Mouse (Mus musculus): ENCODE results near the gene Smad3. TPM values are rescaled to one million over a fixed set of nuclear protein-coding genes. Genes with fewer than 3 reads are reported as not detected.

The Smad3 gene
- polyA plus RNA-seq, 1 experiment from 2014 or later, result 17.5 TPM

DNA sequence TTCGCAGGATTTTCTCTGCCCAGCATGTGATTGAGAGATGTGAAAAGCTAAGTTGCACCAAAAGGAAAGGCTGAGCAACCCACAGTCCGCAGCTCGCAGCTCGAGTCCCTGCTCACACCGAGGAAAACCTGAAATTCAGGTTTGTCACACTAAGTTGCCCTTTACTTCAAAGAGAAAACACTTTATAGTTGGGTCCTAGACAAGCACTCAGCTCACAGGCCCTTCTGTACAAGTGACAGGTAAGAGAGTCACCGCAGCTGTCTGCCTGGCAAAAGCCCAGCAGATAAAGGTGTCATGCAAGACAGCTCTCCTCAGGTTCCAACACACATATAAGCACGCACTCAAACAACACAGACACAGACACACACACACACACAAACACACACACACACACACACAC, 5.2 kb downstream of the Smad3 start:
- Histone ChIP-seq H3K27ac (peak overlapping the region; percentile 18; the same call in 1 of the 2 replicates), H3K36me3 (no peaks in the 10 kb centered on the region), H3K4me2 (peak overlapping the region; percentile 6; the same call in 1 of the 2 replicates), H3K4me1 (peaks cover 79% of the 10 kb centered on the region), H3K9me3 (no peaks in the 10 kb centered on the region), H3K27me3 (replicated peaks) (no peaks in the 10 kb centered on the region), H3K4me3 (replicated peaks) (no peak overlapping the region), H3K9ac (no peak overlapping the region)
- 40% methylated on average over 7 of the region's 7 CpGs for WGBS
- no peak for ATAC-seq (ENCODE audit: insufficient read depth, low FRiP score, low read depth)

DNA sequence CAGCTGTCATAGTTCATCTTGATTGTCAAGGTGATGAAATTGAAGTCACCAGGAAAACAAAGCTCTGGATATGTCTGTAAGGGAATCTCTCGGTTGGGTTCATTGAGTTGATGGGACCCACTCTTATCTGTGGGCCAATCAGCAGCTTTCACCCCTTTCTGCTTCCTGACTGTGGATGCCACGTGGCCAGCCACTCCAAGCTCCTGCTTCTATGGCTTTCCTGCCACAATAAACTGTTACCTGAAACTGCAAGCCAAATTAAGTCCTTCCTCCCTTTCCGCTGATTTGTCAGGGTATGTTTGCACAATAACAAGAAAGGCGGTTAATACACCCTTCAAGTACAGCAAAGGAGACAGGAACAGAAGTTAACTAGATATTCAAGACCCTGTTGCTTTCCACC, 6.5 kb downstream of the Smad3 start:
- Histone ChIP-seq H3K27me3 (replicated peaks) (no peaks in the 10 kb centered on the region), H3K36me3 (no peaks in the 10 kb centered on the region), H3K4me1 (peaks cover 86% of the 10 kb centered on the region), H3K9ac (no peak overlapping the region), H3K9me3 (no peaks in the 10 kb centered on the region), H3K27ac (no peak overlapping the region), H3K4me3 (replicated peaks) (no peak overlapping the region), H3K4me2 (no peak overlapping the region)
- ATAC-seq (ENCODE audit: insufficient read depth, low FRiP score, low read depth), result no peak
- WGBS, result 60% methylated on average over 4 of the region's 4 CpGs

DNA sequence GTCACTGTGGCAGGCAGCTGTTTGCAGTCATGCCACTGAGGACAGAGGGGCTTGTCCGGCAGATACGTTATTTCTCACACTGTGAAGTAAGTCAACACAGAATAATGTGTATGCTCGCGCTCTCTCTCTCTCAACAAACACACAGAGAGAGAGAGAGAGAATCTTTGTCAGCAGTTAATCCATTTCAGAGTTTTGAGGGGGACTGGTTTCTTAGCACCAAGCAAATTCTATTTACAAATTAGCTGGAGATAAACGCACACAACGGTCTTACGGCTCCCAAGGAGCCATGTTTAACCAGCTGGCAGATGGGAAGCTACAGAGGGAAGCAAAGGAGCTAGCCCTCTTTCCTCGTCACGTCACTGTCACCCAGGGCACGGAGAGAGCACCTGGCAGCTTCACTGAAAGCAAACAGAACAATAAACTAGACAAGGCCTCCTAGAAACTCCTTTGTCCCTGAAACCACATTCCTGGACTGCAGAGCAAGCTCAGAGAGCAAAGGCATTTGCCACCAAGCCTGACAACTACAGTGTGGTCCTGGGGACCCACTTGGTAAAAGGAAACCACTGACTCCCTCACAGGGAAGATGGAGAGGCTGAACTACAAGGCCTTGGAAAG, 7.3 kb downstream of the Smad3 start:
- Histone ChIP-seq H3K27ac (peak overlapping the region; percentile 55), H3K4me3 (replicated peaks) (no peak overlapping the region), H3K27me3 (replicated peaks) (no peaks in the 10 kb centered on the region), H3K4me1 (peaks cover 86% of the 10 kb centered on the region), H3K9me3 (no peaks in the 10 kb centered on the region), H3K36me3 (no peaks in the 10 kb centered on the region), H3K4me2 (peak overlapping the region; percentile 5), H3K9ac (no peak overlapping the region)
- 29% methylated on average over 10 of the region's 10 CpGs for WGBS
- no peak for ATAC-seq (ENCODE audit: insufficient read depth, low FRiP score, low read depth)

DNA sequence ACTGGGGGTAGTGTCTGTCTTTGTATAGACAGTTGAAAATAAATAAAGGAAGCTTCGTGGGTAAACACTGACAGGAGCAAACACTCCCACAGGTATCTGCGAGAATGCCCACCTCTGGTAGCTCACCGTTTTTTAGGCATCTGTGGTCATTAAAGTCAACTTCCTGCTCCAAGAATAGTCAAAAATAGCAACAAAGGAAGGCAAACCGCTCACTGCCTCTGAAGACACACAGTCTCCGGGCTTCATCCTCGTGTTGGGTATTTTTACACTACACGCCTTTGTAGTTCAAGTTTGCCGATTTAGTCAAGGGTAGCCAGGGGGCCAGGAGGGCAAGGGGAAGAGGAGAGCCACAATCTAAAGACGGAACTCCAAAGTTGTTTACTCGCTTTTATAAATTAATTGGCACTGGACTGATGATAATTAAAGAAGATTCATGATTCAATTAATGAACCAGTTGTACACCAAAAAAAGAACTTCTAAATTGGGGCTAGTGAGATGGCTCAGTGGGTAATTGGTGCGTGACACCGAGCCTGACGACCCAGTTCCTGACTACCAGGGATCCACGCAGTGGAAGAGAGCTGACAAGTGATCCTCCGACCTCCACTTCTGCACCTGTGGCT, 8.4 kb downstream of the Smad3 start:
- H3K36me3 ChIP-seq, result no peaks in the 10 kb centered on the region
- no peaks in the 10 kb centered on the region for H3K27me3 ChIP-seq (replicated peaks)
- 37% methylated on average over 15 of the region's 15 CpGs for WGBS
- H3K9ac ChIP-seq, result no peak overlapping the region
- H3K27ac ChIP-seq, result peak overlapping the region; percentile 55
- H3K4me1 ChIP-seq, result peaks cover 84% of the 10 kb centered on the region
- H3K4me2 ChIP-seq, result no peak overlapping the region
- no peak for ATAC-seq (ENCODE audit: insufficient read depth, low FRiP score, low read depth)
- H3K4me3 ChIP-seq (replicated peaks), result no peak overlapping the region
- no peaks in the 10 kb centered on the region for H3K9me3 ChIP-seq

DNA sequence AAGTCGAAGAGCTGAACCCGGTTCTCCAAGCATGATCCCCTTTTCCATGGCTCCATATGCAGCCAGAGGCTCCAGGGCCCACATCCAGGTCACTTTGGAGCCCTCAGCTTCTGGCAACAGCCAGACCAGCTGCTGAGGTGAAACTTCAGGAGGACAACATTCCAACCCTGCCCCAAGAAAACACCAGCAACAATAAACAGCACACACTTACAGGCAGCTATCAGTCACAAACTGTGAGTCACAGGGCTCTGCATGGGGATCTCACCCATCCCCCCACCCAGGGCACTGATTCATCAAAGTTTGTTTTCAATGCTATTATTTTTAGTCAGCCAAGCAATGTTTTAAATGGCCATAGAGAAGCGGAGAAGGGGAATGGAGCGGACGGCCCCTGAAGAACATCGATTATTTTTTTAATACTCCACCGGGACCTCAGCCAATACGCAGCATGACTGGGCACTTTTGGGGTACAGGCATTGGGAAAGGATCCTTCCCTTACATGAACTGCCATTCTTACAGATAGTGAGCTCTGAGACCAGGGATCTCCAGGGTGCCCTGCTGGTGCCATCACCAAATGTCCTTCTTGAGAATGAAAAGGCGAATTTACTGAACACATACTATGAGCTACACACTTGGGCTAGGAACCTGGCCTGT, 10.0 kb downstream of the Smad3 start:
- no peaks in the 10 kb centered on the region for H3K36me3 ChIP-seq
- no peaks in the 10 kb centered on the region for H3K27me3 ChIP-seq (replicated peaks)
- H3K4me1 ChIP-seq, result peaks cover 81% of the 10 kb centered on the region
- H3K4me2 ChIP-seq, result no peak overlapping the region
- no peak for ATAC-seq (ENCODE audit: insufficient read depth, low FRiP score, low read depth)
- H3K9ac ChIP-seq, result no peak overlapping the region
- no peaks in the 10 kb centered on the region for H3K9me3 ChIP-seq
- 80% methylated on average over 9 of the region's 9 CpGs for WGBS
- no peak overlapping the region for H3K27ac ChIP-seq
- H3K4me3 ChIP-seq (replicated peaks), result no peak overlapping the region

DNA sequence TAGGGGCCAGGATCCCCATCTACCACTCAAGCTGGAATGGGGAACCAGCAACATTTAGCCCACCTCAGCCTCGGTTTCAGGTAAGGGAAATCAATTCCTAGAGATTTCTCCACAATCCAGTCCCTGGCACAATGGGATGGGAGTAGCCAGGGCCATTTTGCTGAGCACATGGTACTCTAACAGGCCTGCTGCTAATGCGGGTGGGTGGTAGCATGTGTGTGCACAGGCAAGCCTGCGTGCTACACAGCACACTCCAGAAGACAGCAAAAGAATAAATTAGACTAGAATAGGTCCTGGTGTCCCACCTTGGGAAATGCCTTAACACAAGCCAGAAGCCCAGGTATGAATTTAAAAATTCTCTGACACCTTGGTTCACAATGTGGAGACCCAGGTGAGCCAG, 10.8 kb downstream of the Smad3 start:
- 82% methylated on average over 3 of the region's 3 CpGs for WGBS
- H3K9ac ChIP-seq, result no peak overlapping the region
- no peak for ATAC-seq (ENCODE audit: insufficient read depth, low FRiP score, low read depth)
- no peaks in the 10 kb centered on the region for H3K36me3 ChIP-seq
- no peaks in the 10 kb centered on the region for H3K27me3 ChIP-seq (replicated peaks)
- H3K4me2 ChIP-seq, result no peak overlapping the region
- peaks cover 82% of the 10 kb centered on the region for H3K4me1 ChIP-seq
- H3K27ac ChIP-seq, result no peak overlapping the region
- H3K9me3 ChIP-seq, result no peaks in the 10 kb centered on the region
- no peak overlapping the region for H3K4me3 ChIP-seq (replicated peaks)

DNA sequence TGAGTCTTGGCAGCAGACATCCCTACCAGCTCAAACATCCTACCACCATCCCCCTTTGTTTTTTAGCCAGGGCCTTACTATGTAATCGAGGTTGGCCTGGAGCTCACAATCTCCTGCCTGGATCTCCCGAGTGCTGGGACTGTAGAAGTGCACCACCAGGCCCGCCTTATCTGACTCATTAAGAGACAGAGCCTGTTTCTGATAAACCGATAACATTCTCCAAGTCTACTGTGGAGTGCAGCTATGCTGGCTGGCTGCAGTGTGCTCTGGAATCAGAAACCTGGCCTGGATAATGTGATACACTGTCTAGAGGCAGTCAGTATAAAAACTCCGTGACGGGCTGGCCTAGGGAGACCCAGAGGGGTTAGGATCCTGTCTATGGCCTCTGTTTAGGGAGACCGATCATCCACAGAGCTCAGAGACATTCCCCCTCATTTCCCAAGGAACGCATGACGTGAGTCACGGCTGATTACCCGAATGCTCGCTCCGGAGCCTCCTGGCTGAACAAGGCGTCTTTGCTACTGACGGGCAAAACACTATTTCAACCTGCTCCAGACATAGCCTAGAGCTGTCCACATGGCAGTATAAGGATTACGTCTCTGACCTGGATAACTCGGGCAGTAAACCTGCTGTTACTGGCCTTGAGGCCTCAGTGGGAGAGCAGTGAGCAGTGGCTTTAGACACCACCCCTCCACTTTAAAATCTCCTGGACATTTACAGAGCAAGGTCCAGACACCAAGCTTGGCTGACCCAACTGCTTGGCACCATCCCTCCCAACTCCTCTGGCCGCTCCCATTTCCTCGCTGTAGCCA, 11.8 kb downstream of the Smad3 start:
- Histone ChIP-seq H3K9ac (no peak overlapping the region), H3K27me3 (replicated peaks) (no peaks in the 10 kb centered on the region), H3K27ac (no peak overlapping the region), H3K4me1 (peaks cover 87% of the 10 kb centered on the region), H3K4me2 (no peak overlapping the region), H3K36me3 (no peaks in the 10 kb centered on the region), H3K4me3 (replicated peaks) (no peak overlapping the region), H3K9me3 (no peaks in the 10 kb centered on the region)
- ATAC-seq (ENCODE audit: insufficient read depth, low FRiP score, low read depth), result no peak
- WGBS, result 54% methylated on average over 19 of the region's 19 CpGs

DNA sequence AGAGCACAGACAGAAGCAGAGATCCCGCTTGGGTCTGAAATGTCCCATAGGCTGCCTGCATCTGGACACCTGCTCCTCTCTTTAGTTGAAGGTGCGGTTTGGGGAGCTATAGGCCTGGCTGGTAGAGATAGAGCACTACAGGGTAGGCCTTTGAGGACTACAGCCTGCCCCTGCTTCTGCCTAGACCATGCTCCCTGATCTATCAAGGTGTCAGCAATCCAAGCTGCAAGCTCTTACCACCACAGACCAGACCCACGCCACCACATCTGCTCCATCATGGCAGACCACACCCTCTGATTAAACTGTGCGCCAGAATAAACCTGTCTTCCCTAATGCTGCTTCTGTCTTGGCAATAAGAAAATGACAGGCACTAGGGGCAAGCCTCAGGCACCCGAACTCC, 13.2 kb downstream of the Smad3 start:
- no peak overlapping the region for H3K4me2 ChIP-seq
- H3K4me1 ChIP-seq, result peaks cover 78% of the 10 kb centered on the region
- H3K4me3 ChIP-seq (replicated peaks), result no peak overlapping the region
- 82% methylated on average over 5 of the region's 5 CpGs for WGBS
- no peaks in the 10 kb centered on the region for H3K36me3 ChIP-seq
- no peaks in the 10 kb centered on the region for H3K27me3 ChIP-seq (replicated peaks)
- H3K9me3 ChIP-seq, result no peaks in the 10 kb centered on the region
- no peak overlapping the region for H3K27ac ChIP-seq
- no peak for ATAC-seq (ENCODE audit: insufficient read depth, low FRiP score, low read depth)
- no peak overlapping the region for H3K9ac ChIP-seq

DNA sequence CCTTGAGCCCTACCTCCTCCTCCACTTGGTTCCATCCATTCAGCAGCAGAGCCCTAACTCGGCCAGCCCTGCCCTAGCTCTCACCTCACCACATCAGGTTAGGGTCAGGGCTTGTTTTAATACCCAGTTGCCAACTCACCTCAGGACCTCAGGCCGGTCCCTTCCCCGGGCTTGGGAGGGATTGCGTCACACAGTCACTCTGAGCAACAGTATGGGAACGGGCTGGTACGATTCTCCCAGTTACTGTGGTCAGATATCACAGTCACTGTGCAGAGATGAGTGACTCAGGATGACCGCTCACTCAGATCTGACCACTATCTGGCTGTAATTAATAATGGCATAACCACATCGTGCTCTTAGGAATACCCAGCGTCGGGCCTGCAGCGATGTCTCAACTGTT, 14.0 kb downstream of the Smad3 start:
- H3K4me3 ChIP-seq (replicated peaks), result no peak overlapping the region
- no peak overlapping the region for H3K27ac ChIP-seq
- H3K4me2 ChIP-seq, result no peak overlapping the region
- no peaks in the 10 kb centered on the region for H3K27me3 ChIP-seq (replicated peaks)
- WGBS, result 89% methylated on average over 11 of the region's 11 CpGs
- no peaks in the 10 kb centered on the region for H3K36me3 ChIP-seq
- H3K9me3 ChIP-seq, result no peaks in the 10 kb centered on the region
- H3K4me1 ChIP-seq, result peaks cover 71% of the 10 kb centered on the region
- no peak overlapping the region for H3K9ac ChIP-seq
- ATAC-seq (ENCODE audit: insufficient read depth, low FRiP score, low read depth), result no peak

DNA sequence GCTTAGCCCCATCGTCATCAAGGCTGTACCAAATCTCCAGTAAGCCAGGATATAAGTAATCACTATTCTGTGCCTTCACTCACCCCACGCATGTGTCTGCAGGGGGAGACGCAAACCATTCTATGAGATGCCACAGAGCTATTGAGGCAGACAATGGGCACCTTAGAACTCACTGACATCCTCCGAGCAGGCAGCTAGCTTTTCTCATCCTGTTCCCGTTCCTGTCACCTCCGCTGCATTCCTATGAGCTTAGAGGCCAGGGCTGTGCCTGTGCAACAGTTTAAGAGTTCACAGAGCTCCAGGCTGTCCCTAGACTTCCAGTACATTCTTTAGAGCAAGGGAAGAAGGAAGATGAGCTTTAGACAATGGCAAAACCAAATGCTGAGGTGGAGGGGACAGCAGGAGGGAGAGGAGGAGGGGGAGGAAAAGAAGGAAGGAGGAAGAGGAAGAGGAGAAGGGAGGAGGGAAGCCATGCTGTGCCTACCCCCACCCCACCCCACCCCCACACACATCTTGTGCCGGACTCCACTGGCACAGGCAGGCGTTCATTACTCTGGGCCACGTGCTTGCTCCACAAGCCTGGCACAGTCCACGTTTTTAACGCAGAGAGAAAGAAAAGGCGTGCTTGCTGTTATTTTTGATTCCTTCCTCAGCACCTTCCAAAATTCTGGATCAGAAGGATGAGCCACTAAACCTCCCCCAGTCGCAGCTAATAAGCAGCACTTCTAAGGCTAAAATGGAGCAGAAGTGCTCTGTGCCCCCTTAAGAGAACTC, 14.7 kb downstream of the Smad3 start:
- WGBS, result 53% methylated on average over 13 of the region's 13 CpGs
- H3K4me1 ChIP-seq, result peaks cover 66% of the 10 kb centered on the region
- peak overlapping the region; percentile 18; the same call in 1 of the 2 replicates for H3K27ac ChIP-seq
- H3K4me2 ChIP-seq, result no peak overlapping the region
- H3K36me3 ChIP-seq, result no peaks in the 10 kb centered on the region
- H3K4me3 ChIP-seq (replicated peaks), result no peak overlapping the region
- H3K9me3 ChIP-seq, result no peaks in the 10 kb centered on the region
- H3K9ac ChIP-seq, result no peak overlapping the region
- ATAC-seq (ENCODE audit: insufficient read depth, low FRiP score, low read depth), result no peak
- H3K27me3 ChIP-seq (replicated peaks), result no peaks in the 10 kb centered on the region

DNA sequence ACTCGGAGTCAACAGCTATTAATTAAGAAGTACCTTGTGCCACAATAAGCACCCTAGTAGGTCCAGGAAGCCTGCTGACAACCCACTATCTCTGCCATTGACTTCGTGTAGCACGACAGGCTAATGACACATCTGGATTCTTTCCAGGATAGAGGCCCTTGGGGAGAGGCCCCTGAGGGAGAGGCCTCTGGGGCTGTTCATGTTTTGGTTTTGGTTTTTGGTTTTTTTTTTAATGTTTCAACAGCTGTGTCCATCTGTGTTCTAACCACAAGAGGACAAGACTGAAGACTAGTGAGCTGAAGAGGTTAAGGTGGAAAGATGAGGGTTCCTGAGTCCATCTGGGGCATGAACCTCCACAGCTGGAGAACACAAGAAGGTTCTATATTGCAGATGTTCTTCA, 15.5 kb downstream of the Smad3 start:
- H3K4me1 ChIP-seq, result peaks cover 66% of the 10 kb centered on the region

More for the DNA sequence above, 15.5 kb downstream of the Smad3 start:
- H3K4me2 ChIP-seq, result no peak overlapping the region
- H3K4me3 ChIP-seq (replicated peaks), result no peak overlapping the region
- ATAC-seq (ENCODE audit: insufficient read depth, low FRiP score, low read depth), result no peak
- 19% methylated on average over 3 of the region's 3 CpGs for WGBS
- no peaks in the 10 kb centered on the region for H3K36me3 ChIP-seq
- peak overlapping the region; percentile 18; the same call in 1 of the 2 replicates for H3K27ac ChIP-seq
- no peaks in the 10 kb centered on the region for H3K9me3 ChIP-seq
- no peak overlapping the region for H3K9ac ChIP-seq
- H3K27me3 ChIP-seq (replicated peaks), result no peaks in the 10 kb centered on the region

All from stomach, embryonic 15.5 days (tissue).